Mouse (Mus musculus) gastrocnemius, postnatal 14 days (tissue): ENCODE data around the gene Mill2. TPM values are rescaled to one million over a fixed set of nuclear protein-coding genes. Genes with fewer than 3 reads are reported as not detected.
A peak's percentile ranks its signal among the peaks of the same experiment; 100 is the strongest.

ENCODE experiments used
- DNase-seq: peaks from one replicate; pipeline ENCODE4 v3.0.0; 2021; ENCODE audit warnings: mixed read lengths
- intact Hi-C: fragments of 180-260 bp; cut with DNase I; formaldehyde crosslinking; loops from one replicate; pipeline ENCODE4 v1.15.1; 2025; ENCODE audit warnings: low total_unique reads
- total RNA-seq, 2 experiments: library from RNA; stranded (reverse); gene quantifications; 2 replicates each; pipeline ENCODE4 v1.2.3; 2021

Mill2 gene
- total RNA-seq, 2 experiments from 2014 or later: 2.6 to 3.2 TPM

DNA sequence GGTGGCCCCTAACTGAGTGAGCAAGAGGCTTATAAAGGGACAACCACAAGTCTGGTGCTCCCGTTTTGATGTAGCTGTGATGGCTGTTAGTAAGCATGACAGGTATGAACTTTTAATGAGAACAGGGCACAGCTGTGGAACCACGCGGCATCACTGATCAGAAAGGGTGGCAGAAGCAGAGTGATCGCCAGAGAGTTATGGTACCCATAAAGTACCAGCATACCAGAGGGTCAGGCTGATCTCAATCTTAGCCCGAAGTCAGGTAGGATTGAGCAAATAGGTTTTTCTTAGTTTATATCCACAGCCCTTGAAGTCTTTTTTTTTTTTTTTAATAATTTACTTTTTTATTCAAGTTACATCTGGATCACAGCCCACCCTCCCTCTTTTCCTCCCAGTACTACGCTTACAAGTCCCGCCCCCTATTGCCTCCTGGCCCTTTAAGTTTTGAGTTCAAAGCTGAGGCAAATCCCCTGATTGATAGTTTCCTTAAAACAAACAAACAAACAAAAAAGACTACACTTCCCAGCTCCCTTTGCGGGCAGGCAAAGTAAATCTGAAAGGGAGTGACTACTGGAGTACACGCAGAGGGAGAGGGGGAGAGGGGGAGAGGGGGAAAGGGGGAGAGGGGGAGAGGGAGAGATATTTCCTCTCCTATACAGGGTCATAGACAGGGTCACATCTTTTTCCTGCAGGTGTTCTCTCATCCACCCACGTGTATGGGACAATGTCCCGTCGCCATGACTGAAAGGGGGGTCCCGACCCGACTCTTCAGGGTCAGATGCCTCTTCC is 32.4 kb downstream of the Mill2 start:
- intact Hi-C loops: loop anchor here (2.0 kb wide), 1 partner anchor 121 kb away; no protein-coding TSS in a partner anchor
- no peak for DNase-seq

DNA sequence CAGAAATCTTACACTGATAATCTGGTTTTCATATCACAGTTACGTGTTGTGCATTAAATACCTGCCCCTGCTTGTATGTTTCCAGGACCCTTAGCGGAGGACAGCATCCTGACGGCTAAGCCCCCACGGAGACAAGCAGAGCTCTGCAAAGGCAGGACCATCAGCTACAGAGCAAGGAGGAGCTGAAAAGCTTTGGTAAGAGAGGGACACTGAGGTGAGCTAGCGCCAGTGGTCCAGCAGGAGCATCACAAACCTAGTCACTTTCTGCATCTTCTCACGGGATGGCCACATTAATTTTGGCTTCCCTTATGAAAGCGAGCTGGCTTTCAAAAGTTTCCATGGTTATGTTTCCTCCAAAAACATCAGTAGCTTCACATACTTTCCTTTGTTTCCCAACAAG is 33.0 kb downstream of the Mill2 start:
- DNase-seq: no peak
- intact Hi-C loops: loop anchor here (2.0 kb wide), 1 partner anchor 122 kb away; no protein-coding TSS in a partner anchor

DNA sequence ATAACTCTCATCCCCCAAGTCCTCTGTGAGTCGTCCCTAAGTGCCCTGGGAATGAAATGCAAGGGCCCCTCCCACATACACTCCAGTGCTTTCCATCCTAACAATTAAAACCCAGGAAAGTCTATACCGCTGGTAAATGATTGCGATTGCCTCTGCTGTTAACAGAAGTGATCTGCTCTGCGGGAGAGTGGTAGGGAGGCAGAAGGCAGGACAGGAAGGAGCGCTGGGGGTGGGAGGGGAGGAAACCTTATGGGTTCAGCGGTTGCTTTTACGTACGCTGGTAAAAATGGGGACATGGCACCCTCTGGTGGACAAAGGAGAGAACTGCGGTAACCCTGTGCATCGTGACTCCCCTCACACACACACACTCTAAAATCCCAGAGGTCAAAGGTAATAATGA is 33.5 kb downstream of the Mill2 start:
- DNase-seq: peak; percentile 57
- intact Hi-C loops: loop anchor here (2.0 kb wide), 1 partner anchor 122 kb away; no protein-coding TSS in a partner anchor

DNA sequence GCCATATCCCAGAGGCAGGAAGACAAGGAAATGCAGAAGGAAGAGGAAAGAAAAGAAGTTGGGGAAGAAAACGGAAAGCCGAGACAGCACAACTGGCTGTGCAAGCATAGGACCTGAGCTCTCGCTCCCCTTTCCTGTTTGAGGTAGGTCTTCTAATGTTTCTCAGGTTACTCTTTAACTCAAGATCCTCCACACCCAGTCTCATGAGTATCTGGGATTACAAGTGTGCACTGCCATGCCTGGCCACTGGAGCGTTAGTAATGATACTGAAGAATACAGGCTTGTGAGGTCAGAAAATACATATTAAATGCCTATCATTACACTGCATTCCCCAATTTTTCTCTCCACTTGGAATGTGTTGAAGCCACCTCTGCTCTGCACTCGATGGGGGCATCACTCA is 35.6 kb downstream of the Mill2 start:
- intact Hi-C loops: loop anchor here (5.0 kb wide), 1 partner anchor 43 kb away; no protein-coding TSS in a partner anchor
- no peak for DNase-seq

DNA sequence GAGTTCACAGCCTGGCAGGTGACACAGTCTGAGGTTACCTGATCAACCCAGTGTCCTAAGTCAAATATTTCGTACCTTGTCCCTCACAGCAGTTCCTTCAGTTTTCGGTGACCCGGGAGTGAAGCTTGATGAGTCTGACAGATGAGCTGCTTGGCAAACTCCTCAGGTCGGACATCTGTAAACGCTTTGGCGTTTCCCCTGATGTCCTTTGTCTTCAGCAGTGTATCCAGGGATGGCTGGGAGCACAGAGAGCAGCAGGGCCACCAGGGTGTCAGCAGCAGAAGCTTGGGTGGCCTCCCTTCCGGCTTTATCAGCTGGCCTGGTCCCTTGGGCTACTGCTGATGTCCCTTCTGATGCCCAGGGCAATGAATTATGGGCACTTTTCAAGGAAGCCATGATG is 38.9 kb downstream of the Mill2 start:
- intact Hi-C loops: loop anchor here (5.0 kb wide), 1 partner anchor 46 kb away; no protein-coding TSS in a partner anchor

DNA sequence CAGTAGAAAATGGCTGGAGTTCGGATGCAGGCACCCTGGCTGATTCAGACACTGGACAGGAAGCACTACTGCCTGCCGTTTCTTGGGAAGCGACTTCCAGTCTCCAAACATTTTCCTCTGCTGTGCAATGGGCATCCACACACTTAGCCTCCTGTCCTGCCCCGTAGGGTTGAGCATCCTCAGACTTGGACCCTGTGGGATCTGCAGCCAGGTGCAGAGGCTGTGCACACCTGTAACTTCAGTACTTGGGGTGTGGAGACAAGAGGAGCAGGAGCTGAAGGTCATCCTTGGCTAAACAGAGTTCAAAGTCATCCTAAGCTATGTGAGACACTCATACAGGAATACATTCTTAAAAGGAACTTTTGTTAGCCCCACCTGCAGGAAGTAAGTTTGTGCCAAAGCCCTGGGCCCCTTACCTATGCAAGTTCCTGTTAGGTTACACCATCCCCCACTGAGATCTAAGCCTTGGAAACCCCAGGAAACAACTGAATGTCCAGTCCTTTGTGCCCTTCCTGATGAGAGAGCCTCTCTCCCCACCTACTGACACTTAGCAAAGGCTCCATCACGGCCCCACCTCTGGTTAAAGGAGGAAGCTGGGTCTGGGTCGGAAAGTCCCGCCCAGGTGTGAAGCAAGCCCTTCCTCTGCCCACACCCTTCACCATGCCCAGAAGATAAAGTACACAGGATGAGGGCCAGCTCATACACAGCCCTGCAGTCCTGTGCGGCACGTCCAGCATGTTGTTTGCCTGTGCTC is 44.4 kb downstream of the Mill2 start:
- intact Hi-C loops: no loop called here

More for the DNA sequence above, 38.9 kb downstream of the Mill2 start:
- no peak for DNase-seq

DNA sequence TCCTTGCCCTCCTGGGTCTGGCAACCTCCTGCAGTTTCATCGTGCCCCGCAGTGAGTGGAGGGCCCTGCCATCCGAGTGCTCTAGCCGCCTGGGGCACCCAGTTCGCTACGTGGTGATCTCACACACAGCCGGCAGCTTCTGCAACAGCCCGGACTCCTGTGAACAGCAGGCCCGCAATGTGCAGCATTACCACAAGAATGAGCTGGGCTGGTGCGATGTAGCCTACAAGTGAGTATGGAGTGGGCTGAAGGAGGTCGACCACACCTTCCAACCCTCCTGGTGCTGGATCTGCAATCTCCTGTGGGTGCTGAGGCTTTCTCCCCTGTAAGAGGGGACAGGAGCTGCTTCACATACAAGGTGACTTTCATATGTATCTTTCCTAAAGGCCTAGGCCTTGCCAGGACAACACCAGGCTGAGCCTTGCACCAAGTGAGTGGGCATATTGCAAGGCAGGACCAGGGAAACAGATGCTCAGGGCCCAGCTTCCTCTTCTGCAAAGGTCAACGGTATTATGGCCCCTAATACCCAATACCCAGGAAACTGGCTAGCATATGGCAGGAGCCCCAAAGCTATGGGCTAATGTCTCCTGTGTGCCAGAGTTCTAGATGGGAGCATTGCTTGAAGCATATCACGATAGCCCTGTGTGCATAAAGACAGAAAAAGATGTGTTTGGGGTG is 45.1 kb downstream of the Mill2 start:
- DNase-seq: no peak
- intact Hi-C loops: no loop called here

More for the DNA sequence above, 44.4 kb downstream of the Mill2 start:
- DNase-seq: no peak

DNA sequence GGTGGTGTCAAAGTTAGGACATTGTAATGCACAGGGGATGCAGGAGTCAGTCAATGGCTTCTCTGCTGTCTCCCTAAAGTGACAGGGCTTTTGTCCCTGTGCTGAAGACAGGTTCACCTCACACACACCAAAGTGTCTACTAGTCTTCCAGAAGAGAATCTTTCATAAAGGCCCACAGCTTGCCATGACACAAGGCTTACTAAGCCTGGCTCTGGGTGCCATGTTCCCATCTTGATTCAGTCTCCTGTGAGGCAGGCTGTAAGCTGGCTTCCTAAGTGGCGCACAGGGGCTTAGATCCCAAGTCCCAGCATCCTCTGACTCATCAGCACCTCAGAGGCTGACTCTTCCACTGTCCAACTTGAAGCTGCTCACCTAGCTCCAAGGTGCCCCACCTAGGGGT is 47.2 kb downstream of the Mill2 start:
- intact Hi-C loops: no loop called here
- no peak for DNase-seq

DNA sequence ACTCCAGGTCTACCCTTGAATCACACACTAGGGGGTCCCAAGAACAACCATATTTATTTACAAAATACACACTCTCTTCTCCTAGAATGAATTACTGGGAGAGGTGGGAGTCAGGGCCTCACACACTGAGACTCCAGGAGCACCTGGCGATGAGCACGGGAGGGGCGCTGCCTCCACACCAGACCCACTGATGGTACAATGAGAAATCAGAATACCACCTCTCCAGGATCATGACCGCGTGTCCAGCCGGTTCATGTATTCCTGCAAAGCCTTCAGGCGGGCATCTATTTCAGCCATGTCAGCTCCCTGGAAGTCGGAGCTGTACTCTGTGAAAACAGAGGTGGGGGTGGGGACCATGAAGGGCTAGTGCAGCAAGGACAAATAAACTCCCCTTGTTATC is 51.1 kb downstream of the Mill2 start:
- DNase-seq: no peak
- intact Hi-C loops: no loop called here

DNA sequence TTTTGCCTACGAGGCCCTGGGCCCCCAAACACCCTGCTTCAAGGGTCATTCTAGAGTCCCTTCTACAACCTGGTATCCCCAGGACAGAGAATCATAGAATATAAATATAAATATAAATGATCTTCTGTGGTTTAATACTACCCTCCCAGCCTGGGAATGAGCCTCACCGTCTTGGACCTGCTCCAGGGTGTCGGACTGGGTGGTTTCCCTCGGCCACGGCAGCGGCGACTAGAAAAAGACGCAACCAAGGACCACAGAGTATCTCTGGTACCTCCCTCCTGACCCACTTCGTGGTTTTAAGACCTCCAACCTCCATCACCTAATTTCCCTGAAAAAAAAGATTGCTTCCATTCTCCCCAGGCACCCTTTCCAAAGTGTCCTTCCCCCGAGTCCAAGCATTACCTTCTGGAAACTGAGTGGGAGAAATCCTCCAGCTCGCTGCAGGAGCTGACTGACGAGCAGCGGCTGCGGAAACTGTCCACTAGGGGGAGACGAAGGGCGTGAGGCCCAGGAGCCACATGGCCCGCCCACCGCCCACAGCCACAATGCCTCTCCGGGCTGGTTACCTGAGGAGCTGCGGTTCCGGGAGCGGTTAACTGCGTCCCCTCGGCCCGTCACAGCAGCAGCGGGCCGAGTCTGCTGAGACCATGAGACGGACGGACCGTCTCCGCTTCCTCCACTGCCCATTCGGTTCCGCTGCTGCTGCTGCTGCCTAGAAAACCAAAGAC is 52.3 kb downstream of the Mill2 start:
- peak; percentile 84 for DNase-seq
- intact Hi-C loops: no loop called here

DNA sequence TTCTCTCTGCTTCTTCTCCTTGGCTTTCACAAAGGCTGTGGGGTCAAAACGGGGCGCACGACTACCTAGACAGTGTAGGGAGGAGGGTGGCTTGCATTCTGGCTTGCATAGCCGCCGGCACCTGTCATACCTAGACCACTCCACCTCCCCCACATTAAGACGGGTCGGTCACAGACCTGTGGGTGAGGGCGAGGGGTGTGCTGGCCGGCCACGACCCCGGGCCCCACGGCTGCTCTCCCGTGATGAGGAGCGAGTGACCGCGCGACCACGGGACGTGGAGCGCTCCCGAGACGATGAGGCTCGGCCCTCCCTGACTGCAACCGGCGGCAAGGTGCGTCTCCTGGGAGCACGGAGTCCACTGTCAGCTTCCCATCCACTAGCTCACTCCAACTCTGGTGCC is 53.2 kb downstream of the Mill2 start:
- intact Hi-C loops: no loop called here
- no peak for DNase-seq

DNA sequence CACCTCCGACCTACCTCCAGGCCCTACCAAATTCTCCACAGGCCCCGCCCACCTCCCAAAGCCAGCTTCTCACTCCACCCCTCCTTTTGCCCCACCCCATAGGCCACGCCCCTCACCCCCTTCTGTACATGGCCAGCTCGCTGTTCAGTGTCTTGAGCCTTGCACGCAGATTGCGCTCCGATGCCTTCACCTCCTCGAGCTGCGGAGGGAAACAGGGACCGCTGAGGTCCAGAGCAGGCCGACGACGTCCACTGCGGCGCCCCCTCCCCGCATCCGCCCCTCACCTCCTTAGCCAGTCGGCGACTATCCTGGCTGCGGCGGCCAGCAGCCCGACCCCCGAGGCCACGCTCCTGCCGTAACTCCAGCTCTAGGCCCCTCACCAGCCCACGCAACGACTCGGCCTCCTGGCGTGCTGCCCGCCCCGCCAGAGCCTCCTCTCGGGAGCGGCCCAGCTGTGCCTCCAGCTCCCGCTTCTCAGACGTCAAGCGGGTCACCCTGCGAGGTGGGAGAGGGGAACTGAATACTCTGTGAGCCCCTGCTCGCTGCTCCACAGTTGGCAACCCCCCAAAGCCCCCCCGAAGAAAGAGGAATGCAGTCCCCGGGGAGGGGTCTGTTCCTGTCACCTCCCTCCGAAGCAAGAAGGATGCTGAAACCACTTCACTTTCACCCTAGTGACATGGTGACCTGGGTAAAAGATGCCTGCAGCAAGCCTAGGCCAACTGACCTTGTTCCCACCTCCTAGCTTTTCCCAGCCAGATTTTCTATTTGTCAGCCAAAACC is 54.1 kb downstream of the Mill2 start:
- intact Hi-C loops: no loop called here
- DNase-seq: peak; percentile 68

DNA sequence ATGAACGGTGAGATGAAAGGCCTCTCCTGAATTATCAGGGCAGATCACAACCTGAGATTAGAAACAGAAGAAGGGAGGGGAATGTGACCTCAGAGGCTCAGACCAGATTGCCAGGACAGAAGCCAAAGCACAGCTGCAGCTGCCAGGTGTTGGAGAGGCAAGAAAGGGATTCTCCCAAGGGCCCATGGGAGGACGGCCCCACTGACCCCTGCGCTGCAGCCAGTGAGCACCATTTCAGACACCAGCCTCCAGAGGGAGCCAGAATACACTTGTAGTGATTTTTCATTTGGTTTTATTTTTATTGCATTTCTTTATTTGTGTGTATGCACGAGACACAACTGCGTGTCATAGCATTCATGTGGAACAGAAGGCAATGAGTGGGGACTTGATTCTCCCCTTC is 56.8 kb downstream of the Mill2 start:
- peak; percentile 57 for DNase-seq
- intact Hi-C loops: no loop called here

DNA sequence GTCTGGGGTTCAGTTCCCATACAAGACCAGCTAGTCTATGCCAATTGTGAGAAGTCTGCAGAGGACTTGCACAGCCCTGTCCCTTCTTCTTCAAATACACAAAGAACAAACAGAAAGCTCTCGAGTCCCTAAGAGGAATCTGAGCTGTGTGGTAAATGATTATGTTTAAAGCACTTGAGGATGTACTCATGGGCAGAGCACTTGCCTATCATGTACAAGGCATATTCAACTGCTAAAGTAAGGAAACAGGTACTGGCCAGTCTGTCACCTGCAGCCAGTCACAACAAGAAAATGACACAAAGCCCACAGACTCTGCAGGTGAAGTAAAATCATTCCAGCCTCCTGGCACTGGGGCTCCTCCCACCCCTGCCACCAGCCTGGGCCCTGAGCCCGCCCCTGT is 60.7 kb downstream of the Mill2 start:
- intact Hi-C loops: loop anchor here (5.0 kb wide), 1 partner anchor 37 kb away; no protein-coding TSS in a partner anchor
- no peak for DNase-seq

DNA sequence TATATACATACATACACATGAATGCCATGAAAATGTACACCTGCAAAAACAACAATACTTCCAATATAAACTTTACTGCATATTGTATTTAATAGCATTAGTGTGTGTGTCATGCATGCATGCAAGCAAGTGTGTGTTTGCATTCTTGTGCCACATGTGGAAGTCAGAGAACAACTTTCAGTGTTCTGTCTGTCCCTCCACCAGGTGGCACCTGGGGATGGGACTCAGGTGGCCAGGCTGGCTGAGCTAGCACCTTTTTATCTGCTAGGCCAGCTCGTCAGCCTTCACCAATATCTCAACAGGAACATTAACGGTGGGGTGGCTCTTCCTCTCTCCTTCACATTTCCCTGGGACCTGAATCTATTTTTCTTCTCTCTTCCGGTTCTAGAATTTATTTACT is 62.7 kb downstream of the Mill2 start:
- DNase-seq: no peak
- intact Hi-C loops: loop anchor here (5.0 kb wide), 1 partner anchor 35 kb away; no protein-coding TSS in a partner anchor

DNA sequence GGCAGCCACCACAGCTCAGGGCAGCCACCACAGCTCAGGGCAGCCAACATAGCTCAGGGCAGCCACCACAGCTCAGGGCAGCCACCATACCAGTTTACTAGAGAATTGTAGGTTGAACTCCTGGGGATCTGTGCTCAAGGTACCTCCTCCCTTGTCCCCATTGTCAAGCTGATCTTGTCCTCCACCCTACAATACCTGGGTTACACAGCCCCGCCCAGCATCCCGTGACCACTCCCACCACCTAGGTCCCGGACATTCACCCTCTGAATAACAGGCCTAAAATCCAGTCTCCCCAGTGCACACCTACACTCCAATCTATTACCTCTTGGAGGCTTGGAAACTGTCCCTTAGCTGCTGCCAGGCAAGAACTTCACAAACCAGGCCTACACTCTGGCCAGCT is 65.2 kb downstream of the Mill2 start:
- DNase-seq: no peak
- intact Hi-C loops: loop anchor here (5.0 kb wide), 1 partner anchor 32 kb away; no protein-coding TSS in a partner anchor

DNA sequence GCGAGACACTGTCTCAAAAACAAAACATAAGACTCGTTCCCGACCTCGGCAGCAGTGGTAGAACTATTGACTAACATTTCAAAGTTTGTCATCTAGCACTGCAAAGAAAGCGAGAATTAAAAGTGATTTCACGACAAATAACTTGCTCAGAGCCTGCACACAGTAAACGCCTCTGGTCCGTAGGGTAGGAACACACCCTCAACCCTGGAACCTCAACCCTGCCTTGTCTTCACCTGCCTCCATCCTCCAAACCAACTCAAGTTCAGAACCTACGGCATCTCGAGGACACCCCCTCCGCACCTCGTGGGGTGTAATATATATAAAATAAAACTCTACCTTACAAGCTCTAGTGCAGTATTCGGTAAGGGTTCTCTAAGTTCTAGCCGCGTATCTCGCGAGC is 70.0 kb downstream of the Mill2 start:
- intact Hi-C loops: loop anchor here (10.0 kb wide), 1 partner anchor 75 kb away; the partner anchor contains the start of gene Nanos2
- no peak for DNase-seq

DNA sequence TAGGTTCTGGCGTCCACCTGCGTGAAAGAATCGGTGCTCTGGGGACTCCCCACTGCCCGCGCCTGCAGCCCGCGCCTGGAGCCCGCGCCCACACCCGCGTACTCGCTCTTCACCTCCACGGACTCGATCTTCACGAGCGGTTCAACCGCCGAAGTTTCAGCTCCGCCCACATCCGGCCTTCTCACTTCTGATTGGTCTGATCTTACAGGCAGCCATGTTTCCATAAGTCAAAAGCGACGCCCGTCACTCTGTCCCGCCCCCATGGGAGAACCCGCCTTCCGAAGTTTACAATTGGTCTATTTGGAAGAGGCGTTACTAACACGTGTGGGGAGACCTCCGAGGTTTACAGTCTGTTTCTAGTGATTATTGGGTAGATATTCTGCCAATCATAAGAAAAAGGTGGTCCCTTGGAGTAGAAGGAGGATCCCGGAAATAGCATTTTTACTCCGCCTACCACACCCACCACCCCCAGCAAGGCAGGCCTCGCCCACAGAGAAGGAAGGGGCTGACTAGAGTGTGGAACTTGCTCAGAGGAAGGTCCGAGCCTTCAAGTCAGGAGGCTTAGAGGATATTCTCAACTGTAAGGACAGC is 70.6 kb downstream of the Mill2 start, which contains the start of gene Ccdc61:
Ccdc61 (minus strand) TSS at position 175 of the 591 bp plus-strand sequence.
- peak; percentile 93 for DNase-seq
- intact Hi-C loops: loop anchor here (10.0 kb wide), 1 partner anchor 74 kb away; the partner anchor contains the start of gene Nanos2
